Mouse (Mus musculus) CD8-positive naive resting alpha-beta T cell, adult 2 months (primary cell): ENCODE results near the gene Flt4.

Experiments
- DNase-seq, 2 experiments: peaks; one replicate each; pipeline ENCODE4 v3.0.0; 2022; ENCODE audit warnings: low read depth in 2 of 2, low spot score in 2 of 2

The Flt4 gene

GRCm38 (mm10) chr11:49696472-49696871 lies 87.4 kb downstream of the Flt4 start:
- no peak for DNase-seq

GRCm38 (mm10) chr11:49697779-49698178 lies 88.7 kb downstream of the Flt4 start:
- DNase-seq = no peak

GRCm38 (mm10) chr11:49699079-49699478 lies 90.0 kb downstream of the Flt4 start:
- DNase-seq = no peak

- no peak for DNase-seq
Measured at GRCm38 (mm10) chr11:49702014-49702413, 93.0 kb downstream of the Flt4 start.
